Mouse (Mus musculus): Measurements from ENCODE around the gene Lca5l. TPM values are rescaled to one million over a fixed set of nuclear protein-coding genes. Genes with fewer than 3 reads are reported as not detected.

Lca5l gene
- total and polyA plus RNA-seq, 3 experiments, result 0.12 to 0.24 TPM; not detected in 1

- Histone ChIP-seq H3K36me3 (ENCODE audit: control insufficient read depth in 1 of 2, insufficient read depth in 2 of 2, low read length in 2 of 2) (peaks cover 0 to 8% of the 10 kb centered on the region in 2 experiments; a peak in 1 of 4 replicates), H3K9me3 (replicated peaks; ENCODE audit: insufficient read depth, low read length) (no peaks in the 10 kb centered on the region), H3K27me3 (ENCODE audit: control insufficient read depth in 1 of 2, insufficient read depth in 2 of 2, low read length in 2 of 2) (no peaks in the 10 kb centered on the region), H3K4me1 (ENCODE audit: control insufficient read depth in 1 of 2, insufficient read depth in 2 of 2, low read length in 2 of 2) (peaks cover 0 to 12% of the 10 kb centered on the region in 2 experiments; a peak in 1 of 4 replicates), H3K4me3 (ENCODE audit: control insufficient read depth in 1 of 2, insufficient read depth in 1 of 2, low read depth in 2 of 2, low read length in 2 of 2) (peak overlapping the region; percentile 70 to 74), H3K27ac (ENCODE audit: control insufficient read depth, low read depth, low read length) (peak overlapping the region; percentile 47), H3K79me2 (ENCODE audit: control insufficient read depth, insufficient read depth, low read length, poor library complexity) (peaks cover 39% of the 10 kb centered on the region), H3K9ac (ENCODE audit: control insufficient read depth, low read depth, low read length, poor library complexity, severe bottlenecking) (peak overlapping the region; percentile 79)
- no peak for TF ChIP-seq ZKSCAN1 (IDR thresholded peaks at IDR 0.05; ENCODE audit: low read depth, low read length)
- peak; percentile 14; the same call in 1 of the 2 replicates for TF ChIP-seq USF1 (IDR thresholded peaks at IDR 0.05; ENCODE audit: low read depth, low read length)
- TF ChIP-seq MAX (IDR thresholded peaks at IDR 0.05; ENCODE audit: low read length), result peak; percentile 75; the same call in 1 of the 2 replicates
- TF ChIP-seq CTCF (IDR thresholded peaks at IDR 0.05 in 2 of 3, conservative IDR thresholded peaks at IDR 0.05 in 1 of 3; ENCODE audit: control insufficient read depth in 1 of 3, insufficient read depth in 1 of 3, low read depth in 2 of 3, low read length in 3 of 3, poor library complexity in 1 of 3, severe bottlenecking in 1 of 3), result 0 out of 6 replicates have a peak, but pooled peaks of 1 of the 3 experiments have one; percentile 4
- DNase-seq (ENCODE audit: low read depth, low spot score), result no peak
Measured at GRCm38 (mm10) chr16:96145814-96146213, 46.3 kb downstream of the Lca5l start.

- no peaks in the 10 kb centered on the region for H3K9me3 ChIP-seq (replicated peaks; ENCODE audit: insufficient read depth, low read length)
- H3K4me3 ChIP-seq (ENCODE audit: control insufficient read depth in 1 of 2, insufficient read depth in 1 of 2, low read depth in 2 of 2, low read length in 2 of 2), result peak within 1 kb of the TSS; percentile 70 to 74
- peak within 1 kb of the TSS; percentile 47 for H3K27ac ChIP-seq (ENCODE audit: control insufficient read depth, low read depth, low read length)
- H3K4me1 ChIP-seq (ENCODE audit: control insufficient read depth in 1 of 2, insufficient read depth in 2 of 2, low read length in 2 of 2), result peaks cover 0 to 12% of the 10 kb centered on the region in 2 experiments; a peak in 1 of 4 replicates
- H3K79me2 ChIP-seq (ENCODE audit: control insufficient read depth, insufficient read depth, low read length, poor library complexity), result peaks cover 39% of the 10 kb centered on the region
- H3K27me3 ChIP-seq (ENCODE audit: control insufficient read depth in 1 of 2, insufficient read depth in 2 of 2, low read length in 2 of 2), result no peaks in the 10 kb centered on the region
- H3K9ac ChIP-seq (ENCODE audit: control insufficient read depth, low read depth, low read length, poor library complexity, severe bottlenecking), result peak within 1 kb of the TSS; percentile 79
- DNase-seq (ENCODE audit: low read depth, low spot score), result peak; percentile 99
- peaks cover 0 to 8% of the 10 kb centered on the region in 2 experiments; a peak in 1 of 4 replicates for H3K36me3 ChIP-seq (ENCODE audit: control insufficient read depth in 1 of 2, insufficient read depth in 2 of 2, low read length in 2 of 2)
- no peak for TF ChIP-seq MAZ (IDR thresholded peaks at IDR 0.05; ENCODE audit: low read depth, low read length)
- TF ChIP-seq RAD21 (IDR thresholded peaks at IDR 0.05; ENCODE audit: low read depth, low read length), result peak; percentile 48
- no peak for TF ChIP-seq MYB (IDR thresholded peaks at IDR 0.05; ENCODE audit: low read depth, low read length)
- peak; percentile 79 for TF ChIP-seq MAX (IDR thresholded peaks at IDR 0.05; ENCODE audit: low read length)
- TF ChIP-seq UBTF (IDR thresholded peaks at IDR 0.05; ENCODE audit: borderline replicate concordance, insufficient read depth, low read depth, low read length), result no peak
- TF ChIP-seq MXI1 (IDR thresholded peaks at IDR 0.05; ENCODE audit: low read depth, low read length), result peak; percentile 90
- peak; percentile 40; the same call in 1 of the 2 replicates for TF ChIP-seq USF1 (IDR thresholded peaks at IDR 0.05; ENCODE audit: low read depth, low read length)
- TF ChIP-seq CHD1 (IDR thresholded peaks at IDR 0.05; ENCODE audit: low read depth, low read length), result no peak
- peak; percentile 79 for TF ChIP-seq ELF1 (IDR thresholded peaks at IDR 0.05; ENCODE audit: low read depth, low read length)
- no peak for TF ChIP-seq USF2 (IDR thresholded peaks at IDR 0.05; ENCODE audit: borderline replicate concordance in 1 of 2, insufficient read depth in 1 of 2, low read depth in 1 of 2, low read length in 2 of 2)
- no peak for TF ChIP-seq CHD2 (IDR thresholded peaks at IDR 0.05; ENCODE audit: low read length)
- no peak for TF ChIP-seq TAL1 (IDR thresholded peaks at IDR 0.05; ENCODE audit: low read length)
- no peak for TF ChIP-seq GATA1 (IDR thresholded peaks at IDR 0.05; ENCODE audit: low read depth, low read length)
- TF ChIP-seq GABPA (IDR thresholded peaks at IDR 0.05; ENCODE audit: low read depth, low read length), result no peak
- peak; percentile 38; the same call in 1 of the 2 replicates for TF ChIP-seq TCF12 (IDR thresholded peaks at IDR 0.05; ENCODE audit: low read depth, low read length)
- no peak for TF ChIP-seq BHLHE40 (IDR thresholded peaks at IDR 0.05; ENCODE audit: borderline replicate concordance, low read depth, low read length)
- no peak for TF ChIP-seq ZNF384 (IDR thresholded peaks at IDR 0.05; ENCODE audit: low read depth, low read length)
- no peak; a peak in 1 of 4 replicates for TF ChIP-seq EP300 (IDR thresholded peaks at IDR 0.05; ENCODE audit: low read depth in 1 of 2, low read length in 2 of 2)
- TF ChIP-seq E2F4 (IDR thresholded peaks at IDR 0.05; ENCODE audit: borderline replicate concordance, low read depth, low read length), result no peak
- peak; percentile 56; the same call in 1 of the 2 replicates for TF ChIP-seq KAT2A (conservative IDR thresholded peaks at IDR 0.05; ENCODE audit: low read depth, low read length)
- peak; percentile 99; the same call in 1 of the 2 replicates for TF ChIP-seq NRF1 (IDR thresholded peaks at IDR 0.05; ENCODE audit: insufficient read depth, low read depth, low read length, poor library complexity, severe bottlenecking)
- TF ChIP-seq ZMIZ1 (IDR thresholded peaks at IDR 0.05; ENCODE audit: low read depth, low read length), result no peak
- TF ChIP-seq CTCF (IDR thresholded peaks at IDR 0.05 in 2 of 3, conservative IDR thresholded peaks at IDR 0.05 in 1 of 3; ENCODE audit: control insufficient read depth in 1 of 3, insufficient read depth in 1 of 3, low read depth in 2 of 3, low read length in 3 of 3, poor library complexity in 1 of 3, severe bottlenecking in 1 of 3), result peak; percentile 83 to 99 (median 88)
- TF ChIP-seq MEF2A (IDR thresholded peaks at IDR 0.05; ENCODE audit: extremely low read depth, insufficient replicate concordance, low read depth, low read length, poor library complexity, severe bottlenecking), result no peak
- peak; percentile 55 for TF ChIP-seq MYC (IDR thresholded peaks at IDR 0.05; ENCODE audit: low read depth, low read length)
- TF ChIP-seq ZKSCAN1 (IDR thresholded peaks at IDR 0.05; ENCODE audit: low read depth, low read length), result no peak
- peak; percentile 60; the same call in 1 of the 2 replicates for TF ChIP-seq TBP (IDR thresholded peaks at IDR 0.05; ENCODE audit: low read depth, low read length)
Measured at GRCm38 (mm10) chr16:96145110-96145800, 46.8 kb downstream of the Lca5l start, which contains the start of gene Wrb. Gene Wrb, plus strand, starts transcription at chr16:96145407.
